Mouse (Mus musculus) cerebellum, adult 2 months (tissue): Measurements from ENCODE around the gene Stc2. TPM values are rescaled to one million over a fixed set of nuclear protein-coding genes. Genes with fewer than 3 reads are reported as not detected.
A peak's percentile ranks its signal among the peaks of the same experiment; 100 is the strongest.

Experiments used
- DNase-seq, 2 experiments: peaks; one replicate each; pipeline ENCODE4 v3.0.0; 2021
- H3K27ac ChIP-seq: fragments of 200-500 bp; 2 replicates; pipeline ENCODE4 v1.5.1; 2012; ENCODE audit warnings: low read length, control low read depth, inconsistent platforms; ENCODE audit not compliant: insufficient read depth
- H3K27me3 ChIP-seq: fragments of 200-500 bp; 2 replicates; pipeline ENCODE4 v1.6.1; 2012; ENCODE audit warnings: inconsistent platforms, mild to moderate bottlenecking, low read length, moderate library complexity; ENCODE audit not compliant: control insufficient read depth, insufficient read depth
- H3K4me1 ChIP-seq: fragments of 200-500 bp; 2 replicates; pipeline ENCODE4 v1.6.1; 2011; ENCODE audit warnings: low read length; ENCODE audit not compliant: control insufficient read depth, insufficient read depth
- H3K4me3 ChIP-seq: fragments of 200-500 bp; replicated peaks from 2 replicates; pipeline ENCODE3; 2011; ENCODE audit warnings: mild to moderate bottlenecking, low read depth, low read length, control low read depth; ENCODE audit not compliant: insufficient read depth
- CTCF ChIP-seq: fragments of 200-500 bp; IDR thresholded peaks from 2 replicates; pipeline ENCODE4 v1.5.1; 2011; ENCODE audit warnings: low read depth, mild to moderate bottlenecking, control low read depth, low read length, moderate library complexity, borderline replicate concordance; ENCODE audit not compliant: insufficient read depth
- POLR2A ChIP-seq: fragments of 200-500 bp; IDR thresholded peaks from 2 replicates; pipeline ENCODE4 v1.6.1; 2011; ENCODE audit warnings: low read length, control low read depth, borderline replicate concordance; ENCODE audit not compliant: insufficient read depth
- WGBS: fragments of 180-500 bp; shearing (Covaris S2); methylation state at CpG from one replicate; pipeline ENCODE4 v1.1.7; 2018; 5-methylcytosine and 5-hydroxymethylcytosine counted together
- polyA plus RNA-seq: library from polyadenylated mRNA; depleted of rRNA; stranded (reverse); fragments of >200 nt; gene quantifications from 2 replicates; pipeline ENCODE4 v1.2.3, GENCODE M21; 2012; rRNA removed

Gene Stc2
- polyA plus RNA-seq: 1.1 and 1.4 TPM in 2 replicates

DNA sequence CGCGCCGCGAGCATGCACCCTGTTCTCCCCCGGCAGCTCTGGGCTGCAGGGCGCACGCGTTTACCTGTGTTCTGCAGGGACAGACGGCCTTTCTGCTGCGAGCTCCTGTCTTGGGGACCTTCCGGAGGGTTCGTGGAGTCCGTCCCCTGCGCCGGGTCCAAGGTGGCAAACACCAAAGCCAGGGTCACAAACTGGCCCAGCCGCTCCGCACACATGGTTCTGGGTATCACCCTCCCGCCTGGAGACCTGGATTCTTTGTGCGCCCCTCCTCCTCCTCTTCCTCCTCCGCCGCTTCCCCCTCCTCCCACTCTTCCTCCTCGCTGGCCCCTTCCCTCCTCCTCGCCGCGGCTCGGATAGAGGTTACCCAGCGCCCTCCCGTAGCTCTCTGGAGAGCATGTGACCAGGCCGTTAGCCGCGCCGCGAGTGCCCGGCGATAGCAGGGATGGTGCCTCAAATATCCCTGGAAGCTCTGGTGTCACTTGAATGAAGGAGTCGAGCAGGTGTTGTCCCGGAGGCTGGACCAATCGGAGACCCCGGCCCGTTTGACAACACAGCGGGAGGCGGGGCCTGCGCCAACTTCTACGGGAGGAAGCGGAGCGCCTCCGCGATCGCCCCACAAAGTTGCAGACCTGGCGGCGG, at the start of gene Stc2:
TSS of gene Stc2 (minus strand) at position 427 of the 639 bp plus-strand sequence.
- under 1% methylated on average over 51 of the region's 51 CpGs for WGBS
- H3K27me3 ChIP-seq: no peaks in the 10 kb centered on the region
- H3K27ac ChIP-seq: no peak within 1 kb of the TSS
- no peaks in the 10 kb centered on the region; the same call in 1 of the 2 replicates for H3K4me1 ChIP-seq
- peak within 1 kb of the TSS; percentile 37 for H3K4me3 ChIP-seq
- TF ChIP-seq POLR2A (no peak), CTCF (no peak)
- peak; percentile 32 to 34 for DNase-seq

DNA sequence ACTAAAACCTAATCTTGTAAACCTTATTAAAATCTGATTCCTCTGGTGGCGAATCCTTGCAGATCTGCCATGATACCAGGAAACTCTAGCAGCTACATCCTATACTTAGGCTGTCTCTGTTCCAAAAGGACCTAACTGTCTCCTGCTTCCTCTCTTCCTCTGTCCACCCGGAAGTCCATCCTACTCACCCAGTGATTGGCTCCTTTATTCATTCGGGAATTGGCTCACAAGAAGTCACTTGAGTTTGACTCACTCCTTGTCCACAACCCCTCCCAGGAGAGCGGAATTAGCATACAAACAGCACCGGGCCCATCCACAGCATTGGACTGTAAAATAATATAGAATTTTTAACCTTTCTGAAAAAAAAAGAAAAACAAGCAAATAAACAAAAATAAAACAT, 47.2 kb upstream of the Stc2 start:
- no peaks in the 10 kb centered on the region for H3K27me3 ChIP-seq
- H3K27ac ChIP-seq: no peak overlapping the region
- H3K4me1 ChIP-seq: no peaks in the 10 kb centered on the region
- 74% methylated on average over 5 of the region's 5 CpGs for WGBS
- TF ChIP-seq POLR2A: no peak
- no peak for DNase-seq
- no peak overlapping the region for H3K4me3 ChIP-seq

DNA sequence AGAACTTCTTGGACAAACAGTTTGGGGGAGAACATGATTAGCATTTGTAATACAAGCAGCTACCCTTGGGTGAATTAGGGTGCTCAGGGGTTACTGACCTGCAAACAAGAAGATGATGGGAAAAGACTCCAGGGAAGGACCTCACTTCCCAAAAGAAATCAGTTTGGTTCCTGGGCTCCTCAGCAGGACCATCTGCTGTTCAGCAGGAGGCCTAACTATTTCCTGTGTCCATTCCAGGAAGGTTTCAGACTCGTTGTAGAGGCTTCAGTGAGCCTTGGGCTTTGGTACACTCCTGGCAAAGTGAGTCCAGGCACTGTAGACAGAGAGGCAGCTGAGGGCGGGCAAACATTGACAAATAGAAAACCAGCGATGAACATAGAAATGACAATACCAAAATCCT, 42.5 kb upstream of the Stc2 start:
- Histone ChIP-seq H3K27ac (no peak overlapping the region), H3K27me3 (no peaks in the 10 kb centered on the region), H3K4me3 (no peak overlapping the region), H3K4me1 (no peaks in the 10 kb centered on the region)
- TF ChIP-seq CTCF: no peak
- TF ChIP-seq POLR2A: no peak
- peak; percentile 59 to 74 for DNase-seq
- 24% methylated on average over 3 of the region's 3 CpGs for WGBS

DNA sequence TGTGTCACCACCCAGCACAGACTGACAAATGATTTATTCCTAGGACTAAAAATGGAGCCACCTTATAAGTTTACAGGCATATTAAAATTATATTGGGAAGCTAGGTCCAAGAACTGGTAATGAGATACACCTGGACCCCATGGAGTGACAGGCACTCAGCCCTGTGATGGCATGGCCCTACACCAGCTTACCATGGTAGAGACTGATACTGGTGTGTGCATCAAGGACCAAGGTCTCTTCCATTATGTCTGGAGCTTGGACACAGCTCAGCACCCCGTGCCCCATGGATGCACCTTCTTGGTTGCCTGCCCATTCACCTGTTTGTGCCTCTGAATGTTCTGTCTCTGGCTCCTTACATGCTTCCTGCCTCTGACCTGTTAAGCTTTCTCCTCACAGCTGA, 36.9 kb upstream of the Stc2 start:
- 85% methylated on average over 1 of the region's 1 CpGs for whole genome bisulfite sequencing
- no peak overlapping the region for H3K4me3 ChIP-seq

DNA sequence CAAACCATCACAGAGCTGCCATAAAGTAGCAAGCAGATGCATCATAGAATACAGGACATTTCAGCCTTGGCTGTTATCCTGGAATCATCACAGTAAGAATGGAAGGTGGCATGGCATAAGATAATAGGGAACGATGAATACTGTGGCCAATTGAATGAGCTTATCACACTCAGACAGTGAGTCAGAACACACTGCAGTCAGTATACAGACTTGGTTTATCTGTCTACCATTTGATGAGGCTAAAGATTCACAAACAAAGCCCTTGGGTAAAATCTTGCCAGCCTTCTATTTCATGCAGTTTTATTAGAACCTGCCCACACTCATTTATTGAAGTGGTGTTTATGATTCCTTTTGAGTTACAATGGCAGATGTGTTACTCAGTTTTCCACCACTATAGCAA, 33.2 kb upstream of the Stc2 start:
- DNase-seq: no peak
- Histone ChIP-seq H3K27ac (no peak overlapping the region), H3K27me3 (no peaks in the 10 kb centered on the region), H3K4me1 (no peaks in the 10 kb centered on the region), H3K4me3 (no peak overlapping the region)
- TF ChIP-seq CTCF (no peak), POLR2A (no peak)
- WGBS: 77% methylated on average over 1 of the region's 1 CpGs

More for the DNA sequence above, 36.9 kb upstream of the Stc2 start:
- TF ChIP-seq POLR2A (no peak), CTCF (no peak)
- H3K27ac ChIP-seq: no peak overlapping the region
- no peak for DNase-seq
- H3K4me1 ChIP-seq: no peaks in the 10 kb centered on the region
- H3K27me3 ChIP-seq: no peaks in the 10 kb centered on the region

DNA sequence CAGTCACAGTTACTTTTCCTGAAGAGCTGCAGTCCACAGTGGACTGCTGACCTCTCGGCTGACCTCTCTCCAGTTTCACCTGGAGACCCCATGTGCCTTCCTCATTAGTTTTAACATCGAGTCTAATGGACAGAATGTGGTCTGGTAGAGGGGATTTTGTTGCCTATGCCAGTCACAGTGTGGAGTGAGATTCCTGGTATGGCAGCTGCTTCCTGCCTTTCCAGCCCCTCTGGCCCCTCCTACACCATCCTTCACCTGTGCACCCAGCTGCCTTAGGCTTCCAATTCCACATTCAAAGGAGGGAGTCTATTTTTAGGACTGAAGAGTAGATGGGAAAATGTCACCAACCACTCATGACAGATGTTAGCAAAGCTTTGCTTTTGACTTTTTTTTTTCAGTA, 28.7 kb upstream of the Stc2 start:
- H3K4me3 ChIP-seq: no peak overlapping the region
- TF ChIP-seq CTCF: no peak
- TF ChIP-seq POLR2A: no peak
- no peak overlapping the region for H3K27ac ChIP-seq
- no peaks in the 10 kb centered on the region for H3K27me3 ChIP-seq
- DNase-seq: no peak
- 81% methylated on average over 2 of the region's 2 CpGs for WGBS
- no peaks in the 10 kb centered on the region for H3K4me1 ChIP-seq

DNA sequence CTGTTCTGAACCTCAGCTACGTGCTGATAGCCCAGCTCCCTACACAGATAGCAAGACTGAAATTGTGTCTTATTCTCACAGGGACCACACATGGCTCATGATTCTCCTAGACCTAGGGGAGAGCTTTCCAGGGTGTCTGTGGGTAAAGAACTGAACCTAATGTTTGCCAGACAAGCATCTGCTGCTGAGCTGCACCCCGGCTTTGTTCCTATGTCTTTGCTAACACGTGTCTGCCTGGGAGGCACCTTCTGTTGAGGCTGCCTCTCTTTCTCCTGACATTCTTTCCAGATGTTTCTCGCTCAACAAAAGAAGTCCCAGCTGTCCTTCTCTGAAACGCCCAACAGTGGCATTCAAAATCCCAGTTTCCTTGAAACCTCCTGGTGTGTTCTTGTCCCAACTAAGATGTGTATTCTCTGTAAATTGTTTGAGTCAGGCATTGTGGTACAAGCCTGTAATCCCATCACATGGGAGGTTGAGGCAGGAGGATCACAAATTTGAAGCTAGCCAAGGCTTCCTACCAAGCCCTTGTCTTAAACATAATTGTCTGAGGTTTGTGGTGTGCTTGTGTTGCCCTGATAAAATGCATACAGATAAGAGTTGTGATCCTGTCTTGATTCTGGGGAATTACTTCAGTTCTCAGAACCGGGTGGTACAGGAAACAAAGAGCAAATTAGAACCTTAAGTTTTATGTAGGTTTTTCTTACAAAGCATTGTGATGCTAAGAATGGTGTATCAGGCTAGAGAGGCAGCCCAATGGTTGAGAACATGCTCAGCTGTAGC, 27.0 kb upstream of the Stc2 start:
- WGBS: 65% methylated on average over 6 of the region's 6 CpGs
- DNase-seq: no peak
- H3K27ac ChIP-seq: no peak overlapping the region
- H3K4me1 ChIP-seq: no peaks in the 10 kb centered on the region
- no peaks in the 10 kb centered on the region for H3K27me3 ChIP-seq
- no peak overlapping the region for H3K4me3 ChIP-seq
- TF ChIP-seq CTCF (no peak), POLR2A (no peak)

DNA sequence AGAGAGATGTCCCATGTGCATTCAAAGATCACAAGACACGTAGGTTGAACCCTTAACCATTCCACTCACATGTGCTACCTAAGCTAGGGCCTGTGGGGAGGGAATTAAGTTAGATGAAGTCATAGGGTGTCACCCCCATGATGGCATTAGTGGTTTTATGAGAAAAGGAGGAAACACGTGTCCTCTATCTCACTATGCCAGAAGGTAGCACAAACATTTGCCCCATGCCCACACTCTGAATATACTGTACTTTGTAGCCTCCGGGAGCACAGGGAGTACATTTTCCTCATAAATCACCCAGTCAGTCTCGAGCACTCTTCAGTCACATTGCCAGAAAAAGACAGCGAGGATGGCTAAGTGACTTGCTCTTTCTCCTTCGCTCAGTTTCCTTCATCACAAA, 24.2 kb upstream of the Stc2 start:
- no peak overlapping the region for H3K4me3 ChIP-seq
- 84% methylated on average over 6 of the region's 6 CpGs for WGBS
- no peak for DNase-seq
- TF ChIP-seq CTCF (no peak), POLR2A (no peak)
- H3K27me3 ChIP-seq: no peaks in the 10 kb centered on the region
- no peaks in the 10 kb centered on the region for H3K4me1 ChIP-seq
- H3K27ac ChIP-seq: no peak overlapping the region
